Mouse (Mus musculus) kidney, adult 2 months (tissue): ENCODE measurements around the gene Kansl3.

Experiments
- CTCF ChIP-seq: fragments of 200-500 bp; conservative IDR thresholded peaks from 2 replicates; pipeline ENCODE4 v1.5.1; 2011; ENCODE audit warnings: low read depth, mild to moderate bottlenecking, control low read depth, low read length, moderate library complexity, mixed read lengths; ENCODE audit not compliant: insufficient read depth, insufficient read length
- POLR2A ChIP-seq: fragments of 200-500 bp; IDR thresholded peaks from one replicate; pipeline ENCODE4 v1.6.1; 2011; ENCODE audit warnings: low read depth, low read length, control low read depth

DNA sequence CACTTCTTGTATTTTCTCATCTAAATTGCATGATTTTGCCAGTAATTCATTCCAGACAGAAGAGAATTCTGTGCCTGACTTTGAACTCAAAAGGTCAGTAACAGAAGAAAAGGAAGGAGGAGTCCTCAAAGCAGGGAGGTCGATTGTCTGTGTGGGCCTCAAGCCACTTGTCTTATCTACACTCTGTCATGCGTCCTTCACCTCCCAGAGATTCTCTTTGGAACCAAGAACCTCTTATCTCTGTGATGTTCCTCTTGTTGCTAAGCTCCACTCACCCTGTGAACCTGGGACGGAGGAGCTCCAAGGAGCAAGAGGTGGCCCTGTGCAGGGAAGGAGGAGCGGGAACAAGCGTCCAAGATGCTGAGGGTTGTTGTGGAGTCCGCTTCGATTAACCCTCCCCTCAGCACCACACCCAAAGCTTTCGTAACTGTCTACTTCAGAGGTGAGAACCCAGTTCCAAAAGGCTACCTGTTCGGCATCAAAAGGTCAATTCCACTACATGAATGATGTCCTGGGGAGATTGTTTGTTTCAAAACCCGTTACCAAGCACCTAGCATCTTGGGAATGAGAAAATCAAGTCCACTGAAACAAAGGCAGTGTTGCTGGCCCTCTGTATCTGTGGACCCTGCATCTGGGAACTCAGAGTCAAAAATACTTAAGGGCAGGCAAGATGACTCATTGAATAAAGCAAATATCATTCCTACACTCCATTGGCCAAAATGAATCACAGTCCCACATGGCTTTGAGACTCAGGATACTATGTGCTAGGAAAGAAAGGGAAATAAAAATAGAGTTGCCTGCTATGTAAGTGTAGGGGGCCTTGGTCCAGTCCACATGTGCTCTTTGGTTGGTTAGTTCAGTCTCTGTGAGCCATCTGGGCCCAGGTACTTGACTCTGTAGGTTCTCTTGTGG, 3.2 kb upstream of the Kansl3 start, which contains the start of gene Fer1l5:
- TF ChIP-seq CTCF (no peak), POLR2A (no peak)
